Mouse (Mus musculus) thymus, postnatal 4 days (tissue): ENCODE data around the gene Tnfsf15.

ENCODE experiments used
- DNase-seq: peaks from one replicate; pipeline ENCODE4 v3.0.0; 2021

Tnfsf15 gene

GRCm38 (mm10) chr4:63742101-63742500, 2.8 kb downstream of the Tnfsf15 start:
- DNase-seq, result no peak

- no peak for DNase-seq
Measured at GRCm38 (mm10) chr4:63740761-63741160, 4.2 kb downstream of the Tnfsf15 start.

GRCm38 (mm10) chr4:63740001-63740400, 4.9 kb downstream of the Tnfsf15 start:
- no peak for DNase-seq

- no peak for DNase-seq
Measured at GRCm38 (mm10) chr4:63739524-63739923, 5.4 kb downstream of the Tnfsf15 start.

GRCm38 (mm10) chr4:63738364-63738997, 6.4 kb downstream of the Tnfsf15 start:
- DNase-seq, result no peak

GRCm38 (mm10) chr4:63731299-63731698, 13.6 kb downstream of the Tnfsf15 start:
- DNase-seq, result no peak

- no peak for DNase-seq
Measured at GRCm38 (mm10) chr4:63726727-63727126, 18.2 kb downstream of the Tnfsf15 start.

- no peak for DNase-seq
Measured at GRCm38 (mm10) chr4:63725981-63726380, 18.9 kb downstream of the Tnfsf15 start.

GRCm38 (mm10) chr4:63717922-63718643, 26.8 kb downstream of the Tnfsf15 start:
- no peak for DNase-seq

- DNase-seq, result no peak
Measured at GRCm38 (mm10) chr4:63711886-63712285, 33.0 kb downstream of the Tnfsf15 start.

- no peak for DNase-seq
Measured at GRCm38 (mm10) chr4:63710431-63711220, 34.3 kb downstream of the Tnfsf15 start.

GRCm38 (mm10) chr4:63706279-63706971, 38.5 kb downstream of the Tnfsf15 start:
- DNase-seq, result no peak

GRCm38 (mm10) chr4:63704232-63704631, 40.7 kb downstream of the Tnfsf15 start:
- DNase-seq, result no peak

- DNase-seq, result no peak
Measured at GRCm38 (mm10) chr4:63703686-63704085, 41.2 kb downstream of the Tnfsf15 start.

- DNase-seq, result peak; percentile 9
Measured at GRCm38 (mm10) chr4:63702006-63702704, 42.8 kb downstream of the Tnfsf15 start.

GRCm38 (mm10) chr4:63699749-63700148, 45.2 kb downstream of the Tnfsf15 start:
- DNase-seq, result no peak

GRCm38 (mm10) chr4:63696921-63697320, 48.0 kb downstream of the Tnfsf15 start:
- no peak for DNase-seq

GRCm38 (mm10) chr4:63692351-63692750, 52.6 kb downstream of the Tnfsf15 start:
- no peak for DNase-seq

GRCm38 (mm10) chr4:63687429-63687828, 57.5 kb downstream of the Tnfsf15 start:
- DNase-seq, result no peak

- DNase-seq, result peak; percentile 17
Measured at GRCm38 (mm10) chr4:63686157-63686556, 58.8 kb downstream of the Tnfsf15 start.

GRCm38 (mm10) chr4:63685253-63685525, 59.7 kb downstream of the Tnfsf15 start:
- no peak for DNase-seq

- no peak for DNase-seq
Measured at GRCm38 (mm10) chr4:63684412-63685252, 60.3 kb downstream of the Tnfsf15 start.
